Mouse (Mus musculus): ENCODE results near the gene Scamp1. TPM values are rescaled to one million over a fixed set of nuclear protein-coding genes. Genes with fewer than 3 reads are reported as not detected.

Scamp1 gene
- polyA plus RNA-seq, 1 experiment = 229 TPM

GRCm38 (mm10) chr13:94185631-94186030 is 100.0 kb downstream of the Scamp1 start:
- Histone ChIP-seq H3K4me3 (ENCODE audit: control insufficient read depth, low read depth, low read length) (no peak overlapping the region), H3K27ac (ENCODE audit: control insufficient read depth, insufficient read depth, low read depth, low read length) (no peak overlapping the region), H3K4me1 (ENCODE audit: control insufficient read depth, insufficient read depth, low read length) (no peaks in the 10 kb centered on the region; the same call in 1 of the 2 replicates), H3K27me3 (ENCODE audit: control insufficient read depth, insufficient read depth, low read length) (no peaks in the 10 kb centered on the region), H3K36me3 (ENCODE audit: control insufficient read depth, insufficient read depth, low read length) (no peaks in the 10 kb centered on the region)
- TF ChIP-seq POLR2A (IDR thresholded peaks at IDR 0.05; ENCODE audit: control insufficient read depth, low read depth, low read length) = no peak
- no peak for TF ChIP-seq CTCF (IDR thresholded peaks at IDR 0.05; ENCODE audit: control insufficient read depth, insufficient read depth, insufficient replicate concordance, low read depth, low read length)

- H3K27ac ChIP-seq (ENCODE audit: control insufficient read depth, insufficient read depth, low read depth, low read length) = no peak overlapping the region
- no peak for TF ChIP-seq CTCF (IDR thresholded peaks at IDR 0.05; ENCODE audit: control insufficient read depth, insufficient read depth, insufficient replicate concordance, low read depth, low read length)
- TF ChIP-seq POLR2A (IDR thresholded peaks at IDR 0.05; ENCODE audit: control insufficient read depth, low read depth, low read length) = no peak
- no peak overlapping the region for H3K4me3 ChIP-seq (ENCODE audit: control insufficient read depth, low read depth, low read length)
- H3K27me3 ChIP-seq (ENCODE audit: control insufficient read depth, insufficient read depth, low read length) = no peaks in the 10 kb centered on the region
- H3K36me3 ChIP-seq (ENCODE audit: control insufficient read depth, insufficient read depth, low read length) = no peaks in the 10 kb centered on the region
- no peaks in the 10 kb centered on the region; the same call in 1 of the 2 replicates for H3K4me1 ChIP-seq (ENCODE audit: control insufficient read depth, insufficient read depth, low read length)
These were observed 100.8 kb downstream of the Scamp1 start for GRCm38 (mm10) chr13:94184726-94185456.

- no peak overlapping the region for H3K27ac ChIP-seq (ENCODE audit: control insufficient read depth, insufficient read depth, low read depth, low read length)
- no peak overlapping the region for H3K4me3 ChIP-seq (ENCODE audit: control insufficient read depth, low read depth, low read length)
- TF ChIP-seq POLR2A (IDR thresholded peaks at IDR 0.05; ENCODE audit: control insufficient read depth, low read depth, low read length) = no peak
- TF ChIP-seq CTCF (IDR thresholded peaks at IDR 0.05; ENCODE audit: control insufficient read depth, insufficient read depth, insufficient replicate concordance, low read depth, low read length) = no peak
- no peaks in the 10 kb centered on the region for H3K36me3 ChIP-seq (ENCODE audit: control insufficient read depth, insufficient read depth, low read length)
- H3K27me3 ChIP-seq (ENCODE audit: control insufficient read depth, insufficient read depth, low read length) = no peaks in the 10 kb centered on the region
- no peaks in the 10 kb centered on the region; the same call in 1 of the 2 replicates for H3K4me1 ChIP-seq (ENCODE audit: control insufficient read depth, insufficient read depth, low read length)
These were observed 102.2 kb downstream of the Scamp1 start for GRCm38 (mm10) chr13:94183372-94184021.

GRCm38 (mm10) chr13:94182026-94182425 is 103.6 kb downstream of the Scamp1 start:
- Histone ChIP-seq H3K27ac (ENCODE audit: control insufficient read depth, insufficient read depth, low read depth, low read length) (no peak overlapping the region), H3K36me3 (ENCODE audit: control insufficient read depth, insufficient read depth, low read length) (no peaks in the 10 kb centered on the region), H3K4me1 (ENCODE audit: control insufficient read depth, insufficient read depth, low read length) (0 out of 2 replicates have a peak, but pooled peaks cover 1% of the 10 kb centered on the region), H3K4me3 (ENCODE audit: control insufficient read depth, low read depth, low read length) (no peak overlapping the region), H3K27me3 (ENCODE audit: control insufficient read depth, insufficient read depth, low read length) (no peaks in the 10 kb centered on the region)
- no peak for TF ChIP-seq POLR2A (IDR thresholded peaks at IDR 0.05; ENCODE audit: control insufficient read depth, low read depth, low read length)

- no peak overlapping the region for H3K27ac ChIP-seq (ENCODE audit: control insufficient read depth, insufficient read depth, low read depth, low read length)
These were observed 104.9 kb downstream of the Scamp1 start for GRCm38 (mm10) chr13:94180477-94181420.

GRCm38 (mm10) chr13:94178401-94179040 is 107.1 kb downstream of the Scamp1 start:
- H3K4me1 ChIP-seq (ENCODE audit: control insufficient read depth, insufficient read depth, low read length) = peaks cover 14% of the 10 kb centered on the region
- H3K27me3 ChIP-seq (ENCODE audit: control insufficient read depth, insufficient read depth, low read length) = no peaks in the 10 kb centered on the region
- no peak for TF ChIP-seq CTCF (IDR thresholded peaks at IDR 0.05; ENCODE audit: control insufficient read depth, insufficient read depth, insufficient replicate concordance, low read depth, low read length)
- no peak for TF ChIP-seq POLR2A (IDR thresholded peaks at IDR 0.05; ENCODE audit: control insufficient read depth, low read depth, low read length)
- no peak overlapping the region for H3K27ac ChIP-seq (ENCODE audit: control insufficient read depth, insufficient read depth, low read depth, low read length)
- H3K36me3 ChIP-seq (ENCODE audit: control insufficient read depth, insufficient read depth, low read length) = no peaks in the 10 kb centered on the region
- H3K4me3 ChIP-seq (ENCODE audit: control insufficient read depth, low read depth, low read length) = no peak overlapping the region

More at GRCm38 (mm10) chr13:94180477-94181420, 104.9 kb downstream of the Scamp1 start:
- no peaks in the 10 kb centered on the region for H3K36me3 ChIP-seq (ENCODE audit: control insufficient read depth, insufficient read depth, low read length)
- 0 out of 2 replicates have a peak, but pooled peaks cover 2% of the 10 kb centered on the region for H3K4me1 ChIP-seq (ENCODE audit: control insufficient read depth, insufficient read depth, low read length)
- H3K27me3 ChIP-seq (ENCODE audit: control insufficient read depth, insufficient read depth, low read length) = no peaks in the 10 kb centered on the region
- H3K4me3 ChIP-seq (ENCODE audit: control insufficient read depth, low read depth, low read length) = no peak overlapping the region
- no peak for TF ChIP-seq POLR2A (IDR thresholded peaks at IDR 0.05; ENCODE audit: control insufficient read depth, low read depth, low read length)
- no peak for TF ChIP-seq CTCF (IDR thresholded peaks at IDR 0.05; ENCODE audit: control insufficient read depth, insufficient read depth, insufficient replicate concordance, low read depth, low read length)
